Mouse (Mus musculus) liver, postnatal 0 days (tissue): ENCODE measurements at regions not wholly inside any gene's neighbourhood (a gene's known extent, or its start where the extent isn't known, plus 50 kb on each side); places are given as distances from the start of the nearest gene placed in this dataset.

ENCODE experiments used
- CTCF ChIP-seq: sonication (generic); IDR thresholded peaks from 2 replicates; pipeline ENCODE4 v1.5.1; 2016; ENCODE audit warnings: antibody characterized with exemption, low read depth
- EP300 ChIP-seq: IDR thresholded peaks from 2 replicates; pipeline ENCODE4 v1.6.1; 2016; ENCODE audit warnings: antibody characterized with exemption, low read depth, mild to moderate bottlenecking

DNA sequence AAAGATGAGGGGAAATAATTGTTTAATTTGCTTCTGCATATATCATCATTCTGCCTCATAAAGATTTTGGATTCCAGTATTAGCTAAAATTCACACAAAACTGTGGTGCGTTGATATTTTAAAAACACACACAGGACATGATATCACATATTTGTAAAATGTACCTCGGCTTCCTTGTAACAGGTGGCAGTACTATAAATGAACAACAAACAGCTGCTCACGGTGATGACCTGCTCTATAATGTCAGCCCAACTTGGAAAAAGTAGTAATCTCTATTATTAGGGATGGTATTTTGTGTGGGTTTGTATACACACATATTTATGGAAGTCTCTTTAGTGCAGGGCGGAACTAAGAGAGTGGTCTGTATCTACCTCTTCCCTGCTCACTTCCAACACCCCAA, 292.7 kb upstream of the Tnp1 start:
- TF ChIP-seq EP300 (no peak), CTCF (no peak)
